Mouse (Mus musculus) CD4-positive, CD25-positive, alpha-beta regulatory T cell, adult 4 months (primary cell): ENCODE results near the gene AU015836. TPM values are rescaled to one million over a fixed set of nuclear protein-coding genes. Genes with fewer than 3 reads are reported as not detected.
"Not testable (repeated sequence)": the region's sequence is repeated elsewhere in the genome, so short reads cannot be mapped to it uniquely, and the experiment has no call there.

Experiments used
- ATAC-seq: one replicate; pipeline ENCODE4 v1.8.0; 2017
- polyA plus RNA-seq, 2 experiments: library from polyadenylated mRNA; unstranded; fragments of 100-300 nt; shearing (Covaris generic); gene quantifications; one replicate each; pipeline ENCODE4 v1.2.1; 2017

AU015836 gene
- not detected for polyA plus RNA-seq

DNA sequence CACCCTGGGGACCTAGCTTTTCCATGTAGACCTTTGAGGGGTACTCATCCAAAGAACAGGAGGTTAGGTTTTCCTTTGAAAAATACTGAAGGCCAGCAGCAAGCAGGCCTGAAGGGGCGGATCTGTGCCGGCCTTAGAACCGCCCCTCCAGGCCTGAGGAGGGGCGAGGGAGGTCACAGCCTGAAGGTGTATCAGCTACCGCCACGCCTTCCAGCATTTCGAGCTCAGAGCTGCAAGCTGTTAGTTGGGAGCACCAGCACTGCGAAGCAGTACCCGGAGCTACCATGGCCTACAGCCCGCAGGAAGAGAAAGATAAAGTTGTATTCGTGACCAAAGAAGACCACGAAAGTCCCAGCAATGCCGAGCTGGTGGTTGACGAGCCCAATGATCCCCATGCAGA lies at the start of gene AU015836:
TSS of gene AU015836 (plus strand) at position 216 of the 400 bp plus-strand sequence.
- ATAC-seq = no peak

DNA sequence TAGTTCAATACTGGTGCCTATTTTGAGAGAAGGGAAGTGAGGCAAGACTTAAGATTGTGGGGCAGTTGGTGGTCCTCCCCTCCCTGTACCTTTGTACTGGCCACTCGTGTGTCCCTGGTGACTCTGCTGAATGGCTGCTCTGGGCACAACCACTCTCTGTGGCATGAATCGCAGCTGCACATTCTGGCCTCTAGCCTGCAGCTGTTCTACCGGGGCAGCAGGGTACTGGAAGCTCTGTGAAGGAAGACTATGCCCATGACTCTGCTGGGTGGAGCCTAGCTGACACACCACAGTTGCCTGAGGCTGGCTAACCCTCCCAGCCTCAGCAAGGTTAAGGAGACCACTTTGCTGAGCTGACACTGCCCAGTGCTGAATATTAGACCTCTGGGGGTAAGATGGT lies 49.4 kb upstream of the AU015836 start:
- no peak for ATAC-seq

GRCm38 (mm10) chrX:93928379-93928778 lies 40.1 kb upstream of the AU015836 start:
- no peak for ATAC-seq

DNA sequence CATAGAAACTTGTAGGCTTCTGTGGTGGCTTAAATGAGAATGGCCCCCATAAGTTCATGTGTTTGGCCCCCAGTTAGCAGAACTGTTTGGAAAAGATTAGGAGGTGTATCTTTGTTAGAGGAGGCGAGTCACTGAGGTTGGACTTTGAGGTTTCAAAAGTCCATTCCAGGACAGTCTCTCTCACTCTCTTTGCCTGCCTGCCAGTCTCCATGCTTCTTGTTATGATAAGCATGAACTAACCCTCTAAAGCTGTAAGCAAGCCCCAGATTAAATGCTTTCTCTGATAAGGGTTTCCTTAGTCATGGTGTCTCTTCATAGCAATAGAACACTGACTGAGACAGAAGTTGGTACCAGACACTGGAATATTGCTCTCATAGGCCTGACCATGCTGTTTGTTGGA lies 39.7 kb upstream of the AU015836 start:
- ATAC-seq = no peak

DNA sequence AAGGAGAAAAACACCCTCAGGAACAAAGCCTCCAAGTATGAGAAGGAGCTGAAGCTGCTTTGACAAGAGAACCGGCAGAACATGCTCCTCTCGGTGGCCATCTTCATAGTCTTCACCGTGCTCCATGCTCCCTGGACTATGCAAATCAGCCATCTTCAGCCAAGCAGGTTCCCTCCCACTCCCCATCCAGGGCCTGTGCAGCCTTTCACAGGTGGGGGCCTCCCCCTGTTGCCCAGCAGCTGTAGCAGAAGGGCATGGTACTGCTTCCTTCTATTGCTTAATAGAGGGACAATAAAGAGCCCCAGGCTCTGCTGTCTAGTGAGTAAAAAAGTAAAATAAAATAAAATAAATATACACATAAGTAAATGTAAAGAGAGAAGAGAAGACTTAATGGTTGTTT lies 36.8 kb upstream of the AU015836 start:
- ATAC-seq = no peak

DNA sequence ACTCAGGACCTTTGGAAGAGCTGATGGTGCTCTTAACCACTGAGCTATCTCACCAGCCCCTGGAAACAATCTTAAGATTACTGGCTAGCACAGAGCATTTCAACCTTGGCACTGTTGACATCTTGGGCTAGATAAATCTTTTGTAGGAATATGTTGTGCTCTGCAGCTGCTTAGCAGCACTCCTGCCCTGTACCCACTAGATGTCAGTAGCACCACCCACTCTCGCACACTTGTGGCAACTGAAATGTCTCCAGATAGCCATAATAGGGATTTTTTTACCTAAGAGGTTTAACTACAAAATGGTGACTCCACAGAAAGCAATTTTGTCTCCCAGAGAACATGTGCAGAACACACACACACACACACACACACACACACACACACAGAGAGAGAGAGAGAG lies 11.7 kb upstream of the AU015836 start:
- ATAC-seq = no peak

DNA sequence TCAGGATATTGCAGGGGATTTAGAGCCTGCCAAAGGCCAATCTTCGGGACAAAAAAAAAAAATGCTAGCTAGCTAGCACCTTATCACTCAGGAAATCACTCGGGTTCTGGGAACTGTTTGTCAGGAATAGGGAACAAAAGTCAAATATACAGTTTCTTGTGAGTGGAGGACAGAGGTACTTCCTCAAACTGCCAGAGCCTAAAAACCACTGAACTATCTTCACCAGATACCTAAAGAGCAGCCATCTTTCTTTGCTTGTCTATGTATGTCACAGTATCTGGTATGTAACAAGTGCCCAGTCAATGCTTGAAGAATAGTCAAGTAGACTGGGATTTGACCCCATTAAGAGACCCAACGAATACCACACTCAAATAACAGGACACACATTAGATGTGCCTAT lies 10.0 kb upstream of the AU015836 start:
- no peak for ATAC-seq

- no peak for ATAC-seq
Observed at GRCm38 (mm10) chrX:93980341-93980740, 11.9 kb downstream of the AU015836 start.

- ATAC-seq = no peak
Observed at GRCm38 (mm10) chrX:93982193-93982592, 13.7 kb downstream of the AU015836 start.

DNA sequence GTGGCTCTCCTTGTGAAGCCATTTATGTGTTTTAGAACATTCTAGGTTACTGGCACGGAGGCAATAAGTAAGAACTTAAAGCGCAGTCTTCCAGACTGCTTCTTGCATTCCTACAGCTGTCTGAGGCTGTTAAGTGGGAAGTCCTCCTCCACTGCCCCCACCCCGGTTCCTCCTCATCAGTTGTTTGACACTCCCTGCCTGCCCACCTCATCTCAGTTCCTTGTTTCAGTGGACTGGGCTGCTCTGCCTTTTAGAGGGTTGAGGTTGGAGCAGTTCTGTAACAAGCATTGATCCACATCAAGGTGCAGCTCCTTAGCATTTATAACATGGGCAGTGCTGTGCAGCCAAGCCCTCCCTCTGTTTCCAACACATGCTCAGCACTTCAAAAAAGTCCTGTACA lies 16.6 kb downstream of the AU015836 start:
- ATAC-seq = not testable (repeated sequence)

GRCm38 (mm10) chrX:94006991-94007390 lies 38.5 kb downstream of the AU015836 start:
- ATAC-seq = no peak

- ATAC-seq = no peak
Observed at GRCm38 (mm10) chrX:94009442-94009841, 41.0 kb downstream of the AU015836 start.

DNA sequence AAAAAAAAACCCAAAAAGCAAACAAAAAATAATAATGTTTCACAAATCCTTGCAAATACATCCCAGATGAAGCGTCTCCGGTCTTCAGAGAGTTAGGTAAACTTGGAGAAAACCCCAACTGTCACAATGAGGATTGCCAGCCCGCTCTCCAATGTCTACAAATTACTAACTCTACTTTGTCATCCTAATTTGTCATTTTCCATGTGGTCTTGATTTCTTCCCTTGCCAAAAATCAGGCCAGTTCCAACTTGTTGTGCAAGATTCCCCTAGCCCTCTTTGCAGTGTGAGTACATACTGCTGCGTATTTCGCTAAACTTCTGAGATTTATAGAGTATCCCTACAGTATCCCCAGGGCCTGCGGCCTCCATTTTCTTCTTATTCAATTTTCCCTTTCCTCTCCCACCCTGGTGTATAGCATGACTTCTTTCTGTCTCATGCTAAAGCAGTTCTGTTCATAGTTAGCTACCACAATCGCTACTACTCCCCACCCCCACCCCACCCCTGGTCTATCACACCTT lies 43.3 kb downstream of the AU015836 start:
- no peak for ATAC-seq

DNA sequence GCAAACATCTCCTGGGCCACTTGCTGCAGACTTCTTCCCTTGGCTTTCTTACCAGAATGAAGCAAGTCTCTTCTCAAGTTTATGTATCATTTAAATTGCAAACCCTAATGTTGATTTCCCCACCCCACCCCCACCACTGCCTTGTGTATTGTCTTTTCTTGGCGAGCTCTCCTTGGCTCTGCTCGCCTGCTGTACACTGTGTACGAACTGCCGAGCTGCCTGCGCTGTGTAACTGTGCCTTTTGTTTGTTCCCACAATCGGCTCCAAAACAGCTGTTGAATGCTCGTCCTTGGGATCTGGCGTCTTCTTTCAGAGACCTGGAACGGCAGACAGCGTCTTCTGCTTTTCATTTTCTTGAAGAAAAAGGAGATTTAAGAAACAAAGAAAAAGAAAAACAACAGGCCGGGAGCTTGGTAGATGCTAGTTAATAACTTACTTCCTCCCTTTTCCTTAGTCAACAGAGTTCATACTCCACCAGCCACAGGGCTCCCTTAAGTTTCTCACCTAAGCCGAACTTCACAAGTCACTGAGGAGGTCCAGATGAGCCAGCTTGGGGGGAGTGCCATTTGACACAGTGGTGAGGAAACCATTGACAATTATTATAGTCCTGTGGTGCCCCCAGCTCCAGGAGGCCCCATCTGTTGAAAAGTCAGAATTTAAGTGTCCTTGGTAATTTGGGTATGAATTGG lies 44.2 kb downstream of the AU015836 start:
- no peak for ATAC-seq

- ATAC-seq = no peak
Observed at GRCm38 (mm10) chrX:94016891-94017290, 48.4 kb downstream of the AU015836 start.

GRCm38 (mm10) chrX:94022264-94022874 lies 53.9 kb downstream of the AU015836 start:
- no peak for ATAC-seq

Other genes starting within 250 kb of the AU015836 start
- 10 to 100 TPM; 15.6 to 18.3 TPM for gene Pdk3, start 136.5 kb upstream of the AU015836 start, polyA plus RNA-seq
- 10 to 100 TPM; 28.9 to 32.5 TPM for gene Zfx, start 155.0 kb downstream of the AU015836 start, polyA plus RNA-seq
- 10 to 100 TPM; 57.3 to 74.9 TPM for gene Eif2s3x, start 244.2 kb downstream of the AU015836 start, polyA plus RNA-seq